Mouse (Mus musculus): ENCODE results near the gene Atxn7. TPM values are rescaled to one million over a fixed set of nuclear protein-coding genes. Genes with fewer than 3 reads are reported as not detected.

Atxn7 gene
- polyA plus RNA-seq, 1 experiment from 2014 or later, result 3.8 TPM

- no peak overlapping the region for H3K27ac ChIP-seq (ENCODE audit: low read length)
- no peaks in the 10 kb centered on the region for H3K9me3 ChIP-seq (replicated peaks; ENCODE audit: control insufficient read depth, low read length)
- H3K9ac ChIP-seq (ENCODE audit: low read length), result no peak overlapping the region
- ATAC-seq (ENCODE audit: insufficient read depth, low FRiP score), result no peak
- no peak overlapping the region for H3K4me2 ChIP-seq (ENCODE audit: low read depth, low read length)
- WGBS, result 48% methylated on average over 6 of the region's 6 CpGs
- H3K4me3 ChIP-seq (replicated peaks; ENCODE audit: low read length), result no peak overlapping the region
- H3K4me1 ChIP-seq (ENCODE audit: control insufficient read depth, insufficient read depth, low read length), result 0 out of 2 replicates have a peak, but pooled peaks cover 4% of the 10 kb centered on the region
- no peaks in the 10 kb centered on the region for H3K27me3 ChIP-seq (ENCODE audit: control insufficient read depth, insufficient read depth, low read length)
- no peaks in the 10 kb centered on the region for H3K36me3 ChIP-seq (ENCODE audit: control insufficient read depth, insufficient read depth, low read length)
Measured at GRCm38 (mm10) chr14:13971644-13972234, 10.5 kb downstream of the Atxn7 start.

- H3K27me3 ChIP-seq (ENCODE audit: control insufficient read depth, insufficient read depth, low read length), result no peaks in the 10 kb centered on the region
- no peak for ATAC-seq (ENCODE audit: insufficient read depth, low FRiP score)
- H3K9me3 ChIP-seq (replicated peaks; ENCODE audit: control insufficient read depth, low read length), result no peaks in the 10 kb centered on the region
- no peaks in the 10 kb centered on the region for H3K4me1 ChIP-seq (ENCODE audit: control insufficient read depth, insufficient read depth, low read length)
- no peak overlapping the region for H3K9ac ChIP-seq (ENCODE audit: low read length)
- H3K27ac ChIP-seq (ENCODE audit: low read length), result no peak overlapping the region
- no peak overlapping the region for H3K4me3 ChIP-seq (replicated peaks; ENCODE audit: low read length)
- no peaks in the 10 kb centered on the region for H3K36me3 ChIP-seq (ENCODE audit: control insufficient read depth, insufficient read depth, low read length)
- WGBS, result 66% methylated on average over 1 of the region's 1 CpGs
- no peak overlapping the region for H3K4me2 ChIP-seq (ENCODE audit: low read depth, low read length)
Measured at GRCm38 (mm10) chr14:13977498-13977897, 16.3 kb downstream of the Atxn7 start.

GRCm38 (mm10) chr14:13981286-13981685 lies 20.0 kb downstream of the Atxn7 start:
- ATAC-seq (ENCODE audit: insufficient read depth, low FRiP score), result no peak
- Histone ChIP-seq H3K27ac (ENCODE audit: low read length) (no peak overlapping the region), H3K4me2 (ENCODE audit: low read depth, low read length) (no peak overlapping the region), H3K4me3 (replicated peaks; ENCODE audit: low read length) (no peak overlapping the region), H3K4me1 (ENCODE audit: control insufficient read depth, insufficient read depth, low read length) (no peaks in the 10 kb centered on the region), H3K27me3 (ENCODE audit: control insufficient read depth, insufficient read depth, low read length) (no peaks in the 10 kb centered on the region), H3K36me3 (ENCODE audit: control insufficient read depth, insufficient read depth, low read length) (no peaks in the 10 kb centered on the region), H3K9ac (ENCODE audit: low read length) (no peak overlapping the region), H3K9me3 (replicated peaks; ENCODE audit: control insufficient read depth, low read length) (no peaks in the 10 kb centered on the region)
- WGBS, result 42% methylated on average over 2 of the region's 2 CpGs

- WGBS, result 64% methylated on average over 2 of the region's 2 CpGs
- Histone ChIP-seq H3K4me1 (ENCODE audit: control insufficient read depth, insufficient read depth, low read length) (no peaks in the 10 kb centered on the region), H3K36me3 (ENCODE audit: control insufficient read depth, insufficient read depth, low read length) (no peaks in the 10 kb centered on the region), H3K27me3 (ENCODE audit: control insufficient read depth, insufficient read depth, low read length) (no peaks in the 10 kb centered on the region), H3K27ac (ENCODE audit: low read length) (no peak overlapping the region), H3K9ac (ENCODE audit: low read length) (no peak overlapping the region), H3K4me2 (ENCODE audit: low read depth, low read length) (no peak overlapping the region), H3K4me3 (replicated peaks; ENCODE audit: low read length) (no peak overlapping the region), H3K9me3 (replicated peaks; ENCODE audit: control insufficient read depth, low read length) (no peaks in the 10 kb centered on the region)
- no peak for ATAC-seq (ENCODE audit: insufficient read depth, low FRiP score)
Measured at GRCm38 (mm10) chr14:13982174-13982573, 20.9 kb downstream of the Atxn7 start.

GRCm38 (mm10) chr14:13988397-13988796 lies 27.2 kb downstream of the Atxn7 start:
- Histone ChIP-seq H3K9me3 (replicated peaks; ENCODE audit: control insufficient read depth, low read length) (no peaks in the 10 kb centered on the region), H3K4me1 (ENCODE audit: control insufficient read depth, insufficient read depth, low read length) (no peaks in the 10 kb centered on the region), H3K27ac (ENCODE audit: low read length) (no peak overlapping the region), H3K4me2 (ENCODE audit: low read depth, low read length) (no peak overlapping the region), H3K4me3 (replicated peaks; ENCODE audit: low read length) (no peak overlapping the region), H3K9ac (ENCODE audit: low read length) (no peak overlapping the region), H3K27me3 (ENCODE audit: control insufficient read depth, insufficient read depth, low read length) (no peaks in the 10 kb centered on the region), H3K36me3 (ENCODE audit: control insufficient read depth, insufficient read depth, low read length) (no peaks in the 10 kb centered on the region)
- 55% methylated on average over 2 of the region's 2 CpGs for WGBS
- ATAC-seq (ENCODE audit: insufficient read depth, low FRiP score), result no peak

GRCm38 (mm10) chr14:13990741-13991140 lies 29.5 kb downstream of the Atxn7 start:
- Histone ChIP-seq H3K27me3 (ENCODE audit: control insufficient read depth, insufficient read depth, low read length) (no peaks in the 10 kb centered on the region), H3K9ac (ENCODE audit: low read length) (no peak overlapping the region), H3K9me3 (replicated peaks; ENCODE audit: control insufficient read depth, low read length) (no peaks in the 10 kb centered on the region), H3K4me1 (ENCODE audit: control insufficient read depth, insufficient read depth, low read length) (peaks cover 7% of the 10 kb centered on the region), H3K4me3 (replicated peaks; ENCODE audit: low read length) (no peak overlapping the region), H3K27ac (ENCODE audit: low read length) (no peak overlapping the region), H3K36me3 (ENCODE audit: control insufficient read depth, insufficient read depth, low read length) (no peaks in the 10 kb centered on the region), H3K4me2 (ENCODE audit: low read depth, low read length) (no peak overlapping the region)
- no peak for ATAC-seq (ENCODE audit: insufficient read depth, low FRiP score)
- 78% methylated on average over 3 of the region's 3 CpGs for WGBS

- H3K4me2 ChIP-seq (ENCODE audit: low read depth, low read length), result no peak overlapping the region
- no peaks in the 10 kb centered on the region for H3K9me3 ChIP-seq (replicated peaks; ENCODE audit: control insufficient read depth, low read length)
- 41% methylated on average over 9 of the region's 9 CpGs for WGBS
- H3K9ac ChIP-seq (ENCODE audit: low read length), result no peak overlapping the region
- H3K27ac ChIP-seq (ENCODE audit: low read length), result no peak overlapping the region
- peaks cover 7% of the 10 kb centered on the region for H3K4me1 ChIP-seq (ENCODE audit: control insufficient read depth, insufficient read depth, low read length)
- no peaks in the 10 kb centered on the region for H3K36me3 ChIP-seq (ENCODE audit: control insufficient read depth, insufficient read depth, low read length)
- ATAC-seq (ENCODE audit: insufficient read depth, low FRiP score), result no peak; the same call in 1 of the 2 replicates
- H3K27me3 ChIP-seq (ENCODE audit: control insufficient read depth, insufficient read depth, low read length), result no peaks in the 10 kb centered on the region
- H3K4me3 ChIP-seq (replicated peaks; ENCODE audit: low read length), result no peak overlapping the region
Measured at GRCm38 (mm10) chr14:13995206-13996097, 34.2 kb downstream of the Atxn7 start.

- H3K27me3 ChIP-seq (ENCODE audit: control insufficient read depth, insufficient read depth, low read length), result no peaks in the 10 kb centered on the region
- no peak for ATAC-seq (ENCODE audit: insufficient read depth, low FRiP score)
- no peaks in the 10 kb centered on the region for H3K9me3 ChIP-seq (replicated peaks; ENCODE audit: control insufficient read depth, low read length)
- H3K4me3 ChIP-seq (replicated peaks; ENCODE audit: low read length), result no peak overlapping the region
- no peaks in the 10 kb centered on the region for H3K36me3 ChIP-seq (ENCODE audit: control insufficient read depth, insufficient read depth, low read length)
- no peak overlapping the region for H3K9ac ChIP-seq (ENCODE audit: low read length)
- no peaks in the 10 kb centered on the region for H3K4me1 ChIP-seq (ENCODE audit: control insufficient read depth, insufficient read depth, low read length)
- no peak overlapping the region for H3K27ac ChIP-seq (ENCODE audit: low read length)
- H3K4me2 ChIP-seq (ENCODE audit: low read depth, low read length), result no peak overlapping the region
- 91% methylated on average over 7 of the region's 7 CpGs for WGBS
Measured at GRCm38 (mm10) chr14:14002771-14003170, 41.5 kb downstream of the Atxn7 start.

- no peak for ATAC-seq (ENCODE audit: insufficient read depth, low FRiP score)
- Histone ChIP-seq H3K4me3 (replicated peaks; ENCODE audit: low read length) (no peak overlapping the region), H3K9ac (ENCODE audit: low read length) (no peak overlapping the region), H3K27ac (ENCODE audit: low read length) (no peak overlapping the region), H3K9me3 (replicated peaks; ENCODE audit: control insufficient read depth, low read length) (no peaks in the 10 kb centered on the region), H3K27me3 (ENCODE audit: control insufficient read depth, insufficient read depth, low read length) (no peaks in the 10 kb centered on the region), H3K4me2 (ENCODE audit: low read depth, low read length) (no peak overlapping the region), H3K36me3 (ENCODE audit: control insufficient read depth, insufficient read depth, low read length) (no peaks in the 10 kb centered on the region), H3K4me1 (ENCODE audit: control insufficient read depth, insufficient read depth, low read length) (peaks cover 10% of the 10 kb centered on the region)
- WGBS, result 52% methylated on average over 6 of the region's 6 CpGs
Measured at GRCm38 (mm10) chr14:14009712-14010111, 48.5 kb downstream of the Atxn7 start.

Data from stomach, embryonic 16.5 days (tissue).